Mouse (Mus musculus) embryo, embryonic 11 days (tissue): ENCODE results near the gene Gm5105.

Experiments
- DNase-seq: peaks from one replicate; pipeline ENCODE4 v3.0.0-alpha.2; 2015

The Gm5105 gene

DNA sequence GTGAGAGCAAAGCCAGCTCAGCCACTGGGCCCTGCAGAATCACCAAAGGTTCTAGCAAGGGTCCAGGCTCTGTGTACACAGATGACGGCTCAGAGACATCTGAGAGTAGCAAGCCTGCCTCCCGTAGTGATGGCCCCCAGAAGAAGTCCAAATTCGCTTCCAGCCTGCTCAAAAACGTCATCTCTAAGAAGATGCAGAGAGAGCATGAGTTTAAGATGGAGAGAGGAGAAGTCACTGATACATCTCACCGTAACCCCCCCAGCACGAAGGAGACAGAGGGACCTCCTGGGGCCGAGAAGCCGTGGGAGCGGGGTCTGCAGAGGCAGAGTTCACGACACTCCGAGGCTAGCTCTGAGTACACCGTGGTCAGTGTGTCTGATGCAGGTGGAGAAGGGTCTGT lies at the start of gene Gm5105:
Gene Gm5105, minus strand, starts transcription at position 101 of the 400 bp plus-strand sequence.
- DNase-seq, result no peak

DNA sequence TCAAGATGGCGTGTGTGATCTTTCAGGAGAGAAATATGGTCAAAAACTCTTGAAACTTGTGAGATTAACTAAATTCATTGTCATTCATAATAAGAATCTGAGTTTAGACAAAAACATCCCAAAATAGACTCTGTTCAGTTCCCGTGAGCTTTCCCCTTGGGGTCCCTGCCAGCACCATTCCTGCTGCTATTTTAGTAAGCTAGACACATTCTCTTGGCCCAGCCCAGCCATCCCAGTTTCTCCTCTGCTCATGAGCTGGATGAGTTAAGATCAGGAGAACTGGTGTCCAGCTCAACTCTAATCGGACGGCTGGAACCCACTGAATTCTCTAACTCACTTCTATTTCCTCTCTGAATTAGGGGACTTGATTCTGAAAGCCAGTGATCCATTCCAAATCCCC lies 49.7 kb upstream of the Gm5105 start:
- DNase-seq, result no peak

GRCm38 (mm10) chr3:138114106-138114505 lies 46.9 kb upstream of the Gm5105 start:
- DNase-seq, result no peak

GRCm38 (mm10) chr3:138110910-138111782 lies 44.0 kb upstream of the Gm5105 start:
- DNase-seq, result no peak

GRCm38 (mm10) chr3:138106887-138107286 lies 39.7 kb upstream of the Gm5105 start:
- no peak for DNase-seq

DNA sequence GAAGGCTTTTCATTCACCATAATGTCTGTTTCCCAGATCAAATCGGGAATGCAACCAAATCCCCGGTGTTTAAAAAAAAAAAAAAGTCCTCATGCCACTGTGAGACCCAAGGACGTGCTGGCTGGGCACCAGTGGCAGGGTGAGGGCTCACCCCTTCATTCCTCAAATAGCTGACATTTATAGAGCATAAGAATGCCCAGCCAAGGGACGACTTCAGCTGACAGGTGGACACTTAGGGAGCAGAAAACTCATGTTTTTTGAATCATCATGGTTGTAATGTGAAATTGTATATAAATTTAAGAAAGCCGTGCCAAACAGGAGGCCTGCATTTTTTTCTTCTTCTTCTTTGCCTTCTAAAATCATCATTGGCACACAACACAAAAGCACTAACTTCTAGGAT lies 37.9 kb upstream of the Gm5105 start:
- no peak for DNase-seq

DNA sequence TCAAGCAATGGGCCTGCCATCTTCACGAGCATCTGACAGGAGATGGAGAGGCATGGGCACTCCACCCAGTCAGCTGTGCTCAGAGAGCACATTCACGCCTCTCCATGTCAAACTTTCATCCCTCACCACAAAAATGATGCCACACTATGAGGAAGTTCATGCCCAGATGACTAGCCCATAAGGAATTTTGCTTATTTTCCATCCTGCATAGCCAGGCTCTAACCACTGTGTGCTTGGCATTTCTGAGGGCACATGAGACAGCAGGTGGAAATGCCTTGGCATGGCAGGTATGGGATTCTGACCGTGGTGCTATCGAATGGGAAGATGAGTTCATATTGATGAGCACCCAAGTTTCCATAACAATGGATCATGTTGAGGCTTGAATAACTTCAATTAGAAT lies 36.5 kb upstream of the Gm5105 start:
- no peak for DNase-seq

DNA sequence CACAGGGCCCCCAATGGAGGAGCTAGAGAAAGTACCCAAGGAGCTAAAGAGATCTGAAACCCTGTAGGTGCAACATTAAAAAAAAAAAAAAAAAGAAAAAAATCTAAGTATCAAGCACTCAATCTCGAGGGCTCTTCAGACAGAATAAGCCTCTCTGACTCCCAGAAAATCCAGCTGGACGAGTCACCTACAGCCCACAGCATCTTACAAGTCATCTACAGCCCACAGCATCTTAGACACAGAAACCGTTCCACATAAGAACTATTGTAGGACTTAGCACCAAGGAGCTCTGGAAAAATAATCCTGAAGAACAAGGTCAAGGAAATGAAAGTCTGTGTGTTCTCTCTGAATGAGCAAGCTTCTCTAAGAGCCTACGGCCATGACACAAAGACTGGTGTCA lies 34.7 kb upstream of the Gm5105 start:
- DNase-seq, result no peak

DNA sequence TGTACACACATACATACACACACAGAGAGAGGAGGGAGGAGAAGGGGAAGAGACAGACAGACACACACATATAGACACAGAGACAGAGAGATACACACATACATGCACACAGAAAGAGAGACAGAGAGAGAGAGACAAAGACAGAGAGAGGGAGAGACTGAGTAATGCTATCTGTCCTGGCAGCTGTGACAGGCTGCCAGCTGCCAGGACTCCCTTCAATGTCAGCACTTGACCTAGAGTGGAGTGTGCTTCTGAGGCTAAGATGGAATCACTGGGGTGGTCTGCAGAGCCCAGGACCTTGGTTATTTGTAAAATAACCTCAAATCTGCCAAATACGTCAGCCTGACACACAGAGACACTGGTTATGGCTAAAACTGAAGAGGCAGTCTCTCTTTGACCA lies 30.5 kb upstream of the Gm5105 start:
- no peak for DNase-seq

DNA sequence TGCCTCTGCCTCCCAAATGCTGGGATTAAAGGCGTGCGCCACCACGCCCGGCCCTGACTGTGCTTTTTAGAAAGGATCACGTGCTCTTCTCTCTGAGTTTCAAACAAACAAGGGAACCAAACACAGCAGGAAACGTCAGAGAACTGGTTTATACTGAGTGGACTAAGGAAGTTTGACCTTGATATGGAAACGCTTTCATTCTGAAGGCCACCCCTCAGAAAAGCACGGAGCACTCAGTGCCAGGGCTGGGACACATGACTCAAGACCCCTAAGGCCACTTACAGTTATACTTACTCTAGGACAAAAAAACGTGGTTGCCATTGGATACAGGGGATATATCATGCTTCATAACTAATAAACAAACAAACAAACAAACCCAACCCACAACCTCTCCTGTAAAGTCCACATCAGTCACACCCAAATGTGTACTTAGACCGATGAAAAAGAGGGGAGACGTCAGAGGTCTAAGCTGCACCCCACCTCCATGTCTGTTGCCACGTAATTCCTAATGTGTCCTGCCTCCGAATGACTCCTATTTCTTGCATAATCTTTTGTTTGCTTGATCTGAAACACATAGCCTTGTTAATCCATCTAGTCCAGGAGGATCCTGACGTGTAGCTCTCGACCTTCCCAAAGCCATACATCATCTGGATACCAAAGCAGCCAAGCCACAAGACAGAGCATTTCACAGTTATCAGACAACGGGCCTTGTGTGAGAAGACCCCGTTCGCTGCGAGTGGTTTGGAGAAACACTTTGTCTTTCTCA lies 29.3 kb upstream of the Gm5105 start:
- no peak for DNase-seq

- DNase-seq, result no peak
Measured at GRCm38 (mm10) chr3:138095718-138096117, 28.5 kb upstream of the Gm5105 start.

GRCm38 (mm10) chr3:138095301-138095700 lies 28.1 kb upstream of the Gm5105 start:
- no peak for DNase-seq

DNA sequence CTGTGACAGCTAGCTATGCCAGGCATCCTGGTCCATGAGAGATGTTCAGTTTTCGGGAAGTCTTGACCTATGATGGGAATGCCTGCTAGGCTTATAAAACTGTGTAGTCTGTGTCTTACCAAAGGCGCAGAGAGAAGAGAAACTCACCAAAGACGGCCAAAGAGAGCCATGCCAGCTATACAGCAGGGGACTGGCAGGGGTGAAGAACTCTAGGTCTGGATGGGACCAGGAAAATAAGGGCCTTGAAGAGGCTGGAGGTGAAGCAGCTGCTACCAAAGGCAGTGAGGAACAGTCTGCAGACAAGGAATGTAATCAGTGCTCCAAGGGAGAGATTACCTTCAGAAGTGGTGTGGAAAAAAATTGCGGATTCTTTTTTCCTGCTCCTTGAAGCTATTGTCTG lies 16.7 kb upstream of the Gm5105 start:
- no peak for DNase-seq

- DNase-seq, result no peak
Measured at GRCm38 (mm10) chr3:138083073-138083637, 16.0 kb upstream of the Gm5105 start.

DNA sequence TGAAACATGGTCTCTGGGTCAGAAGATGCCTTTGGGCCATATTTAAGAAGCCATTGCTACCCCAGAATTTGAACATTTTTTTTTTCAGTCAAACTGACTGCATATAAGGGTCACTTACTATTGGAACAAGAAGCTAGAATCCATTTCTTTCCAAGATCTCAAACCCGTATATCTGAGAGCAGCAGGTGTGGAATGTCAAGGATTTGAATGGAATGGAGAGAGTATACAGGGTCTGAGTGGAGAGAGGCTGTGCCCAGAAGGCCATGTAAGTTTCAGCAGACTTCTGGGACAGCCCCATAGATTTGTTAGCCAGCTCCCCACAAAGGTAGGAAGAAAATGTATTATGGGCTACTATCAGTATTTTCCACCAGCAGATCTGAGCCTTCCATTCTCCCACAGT lies 11.5 kb upstream of the Gm5105 start:
- DNase-seq, result no peak

DNA sequence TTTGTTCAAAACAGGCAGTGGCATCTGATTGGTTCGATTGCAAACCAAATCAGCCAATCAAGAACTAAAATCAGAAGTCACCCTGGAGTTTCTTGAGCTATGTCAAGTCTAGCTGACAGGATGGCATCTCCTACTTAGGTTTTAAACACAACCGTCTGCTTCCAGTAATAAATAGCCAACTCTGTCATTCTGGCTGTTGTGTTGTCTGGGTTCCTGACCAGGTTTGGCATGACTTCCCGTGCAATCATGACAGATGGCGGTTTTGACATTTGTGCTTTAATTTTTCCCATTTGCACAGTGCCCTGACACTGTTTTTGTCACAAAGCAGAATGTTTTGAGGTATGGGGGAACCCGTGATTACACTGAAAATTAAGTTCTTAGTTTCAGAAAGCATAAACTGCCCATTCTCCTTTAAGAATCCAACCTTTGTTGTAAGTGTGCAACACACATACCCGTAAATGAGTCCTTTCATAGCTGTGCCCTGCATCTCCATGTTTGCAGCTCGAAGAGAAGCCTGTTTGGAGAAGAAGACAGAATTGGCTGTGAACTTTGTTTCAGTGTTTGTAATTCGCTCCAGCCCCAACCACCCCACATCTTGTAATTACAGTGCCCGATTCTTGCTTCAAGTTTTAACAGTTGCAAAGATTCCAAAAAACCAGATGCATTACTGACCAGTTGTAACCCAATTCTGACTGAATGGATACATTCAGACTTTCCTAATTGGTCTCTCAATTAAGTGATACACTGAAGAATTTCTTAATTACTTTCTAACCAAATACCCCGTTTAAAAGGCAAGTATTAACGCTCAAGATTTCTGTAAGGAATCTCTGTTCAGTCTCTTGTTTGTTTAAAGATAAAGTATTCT lies 10.5 kb upstream of the Gm5105 start:
- DNase-seq, result no peak

GRCm38 (mm10) chr3:138075209-138075608 lies 8.0 kb upstream of the Gm5105 start:
- no peak for DNase-seq

DNA sequence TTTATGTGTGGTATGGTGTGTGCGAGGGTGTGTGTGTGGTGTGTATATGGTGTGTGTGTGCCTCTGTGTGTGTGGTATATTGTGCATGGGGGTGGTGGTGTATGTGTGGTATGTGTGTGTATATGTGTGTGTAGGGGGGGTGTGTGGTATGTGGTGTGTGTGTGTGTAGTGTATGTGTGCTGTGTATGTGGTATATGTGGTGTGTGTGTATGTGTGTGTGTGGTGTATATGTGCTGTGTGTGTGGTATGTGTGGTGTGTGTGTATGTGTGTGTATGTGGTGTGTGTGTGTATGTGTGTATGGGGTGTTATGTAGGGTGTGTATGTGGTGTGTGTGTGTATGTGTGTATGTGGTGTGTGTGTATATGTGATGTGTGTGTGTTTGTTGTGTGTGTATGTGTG lies 7.0 kb upstream of the Gm5105 start:
- DNase-seq, result no peak

- DNase-seq, result no peak
Measured at GRCm38 (mm10) chr3:138071476-138072073, 4.4 kb upstream of the Gm5105 start.

GRCm38 (mm10) chr3:138071004-138071403 lies 3.8 kb upstream of the Gm5105 start:
- DNase-seq, result peak; percentile 26

DNA sequence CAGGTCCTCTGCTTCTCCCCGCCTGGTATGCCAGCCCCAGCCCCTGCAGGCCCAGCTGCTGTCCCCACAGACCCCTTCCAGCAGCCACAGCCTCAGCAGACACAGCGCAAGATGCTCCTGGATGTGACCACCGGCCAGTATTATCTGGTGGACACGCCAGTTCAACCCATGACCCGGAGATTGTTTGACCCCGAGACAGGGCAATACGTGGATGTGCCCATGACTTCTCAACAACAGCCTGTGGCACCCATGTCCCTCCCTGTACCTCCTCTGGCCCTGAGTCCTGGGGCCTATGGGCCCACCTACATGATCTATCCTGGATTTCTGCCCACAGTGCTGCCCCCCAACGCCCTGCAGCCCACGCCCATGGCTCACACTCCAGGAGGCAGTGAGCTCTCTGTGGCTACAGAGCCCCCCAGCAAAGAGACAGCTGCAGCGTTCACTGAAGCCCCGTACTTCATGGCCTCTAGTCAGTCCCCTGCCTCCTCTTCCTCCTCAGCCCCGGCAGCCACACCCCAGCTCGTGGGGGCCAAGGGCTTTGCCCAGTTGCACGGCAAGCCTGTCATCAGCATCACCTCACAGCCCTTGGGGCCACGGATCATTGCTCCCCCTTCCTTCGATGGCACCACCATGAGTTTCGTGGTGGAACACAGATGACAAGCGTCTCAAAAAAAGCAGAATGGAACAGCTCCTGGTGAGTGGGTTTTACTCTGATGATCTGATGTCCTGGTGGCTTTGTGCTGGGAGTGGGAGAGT lies 2.7 kb upstream of the Gm5105 start:
- no peak for DNase-seq

- no peak for DNase-seq
Measured at GRCm38 (mm10) chr3:138068103-138068502, 915 bp upstream of the Gm5105 start.
